Mouse (Mus musculus): ENCODE measurements at regions not wholly inside any gene's neighbourhood (a gene's known extent, or its start where the extent isn't known, plus 50 kb on each side); places are given as distances from the start of the nearest gene placed in this dataset.

GRCm38 (mm10) chr2:21044781-21045180 is 76.1 kb upstream of the Arhgap21 start:
- DNase-seq (ENCODE audit: low read depth in 1 of 2, low spot score in 2 of 2): no peak

GRCm38 (mm10) chr2:21044007-21044406 is 75.3 kb upstream of the Arhgap21 start:
- DNase-seq (ENCODE audit: low read depth in 1 of 2, low spot score in 2 of 2): no peak

DNA sequence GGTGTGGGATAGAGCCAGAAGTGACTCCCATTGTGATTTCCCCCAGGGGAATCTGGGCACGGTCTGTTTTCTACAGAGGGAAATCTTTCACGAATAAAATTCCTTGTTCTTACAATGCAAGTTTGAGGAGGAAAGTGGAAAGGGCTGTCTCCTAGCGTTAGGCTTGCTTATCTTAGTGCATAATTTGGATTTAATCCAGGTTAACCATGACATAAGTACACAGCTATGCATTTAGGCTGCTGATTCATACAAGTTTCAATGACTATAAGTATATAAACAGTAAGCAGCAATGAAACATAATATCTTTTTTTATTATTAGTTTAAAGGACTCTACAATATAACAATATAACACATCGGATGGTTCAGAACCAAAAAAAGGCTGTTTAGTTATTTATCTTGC is 74.6 kb upstream of the Arhgap21 start:
- no peak for DNase-seq (ENCODE audit: low read depth in 1 of 2, low spot score in 2 of 2)

GRCm38 (mm10) chr2:21037607-21038006 is 68.9 kb upstream of the Arhgap21 start:
- DNase-seq (ENCODE audit: low read depth in 1 of 2, low spot score in 2 of 2): no peak

DNA sequence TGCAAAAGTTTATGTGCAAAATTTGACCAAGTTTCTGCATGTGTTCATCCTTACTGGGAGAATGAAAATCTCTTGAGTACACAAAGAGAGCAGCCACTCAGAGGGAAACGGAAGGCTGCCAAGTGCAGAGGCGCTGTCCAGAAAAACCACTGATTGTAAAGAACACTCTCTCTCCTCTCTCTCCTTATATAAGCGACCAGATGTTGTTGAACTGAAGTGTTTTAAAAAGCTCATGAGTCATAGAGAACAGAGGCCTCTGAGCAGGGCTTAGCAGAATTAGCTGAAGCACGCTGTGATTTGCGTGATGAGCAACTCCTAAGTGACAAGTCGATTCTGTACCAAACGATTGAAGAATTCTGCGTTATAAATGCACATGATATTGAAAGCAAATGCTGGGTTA is 68.5 kb upstream of the Arhgap21 start:
- DNase-seq (ENCODE audit: low read depth in 1 of 2, low spot score in 2 of 2): no peak

DNA sequence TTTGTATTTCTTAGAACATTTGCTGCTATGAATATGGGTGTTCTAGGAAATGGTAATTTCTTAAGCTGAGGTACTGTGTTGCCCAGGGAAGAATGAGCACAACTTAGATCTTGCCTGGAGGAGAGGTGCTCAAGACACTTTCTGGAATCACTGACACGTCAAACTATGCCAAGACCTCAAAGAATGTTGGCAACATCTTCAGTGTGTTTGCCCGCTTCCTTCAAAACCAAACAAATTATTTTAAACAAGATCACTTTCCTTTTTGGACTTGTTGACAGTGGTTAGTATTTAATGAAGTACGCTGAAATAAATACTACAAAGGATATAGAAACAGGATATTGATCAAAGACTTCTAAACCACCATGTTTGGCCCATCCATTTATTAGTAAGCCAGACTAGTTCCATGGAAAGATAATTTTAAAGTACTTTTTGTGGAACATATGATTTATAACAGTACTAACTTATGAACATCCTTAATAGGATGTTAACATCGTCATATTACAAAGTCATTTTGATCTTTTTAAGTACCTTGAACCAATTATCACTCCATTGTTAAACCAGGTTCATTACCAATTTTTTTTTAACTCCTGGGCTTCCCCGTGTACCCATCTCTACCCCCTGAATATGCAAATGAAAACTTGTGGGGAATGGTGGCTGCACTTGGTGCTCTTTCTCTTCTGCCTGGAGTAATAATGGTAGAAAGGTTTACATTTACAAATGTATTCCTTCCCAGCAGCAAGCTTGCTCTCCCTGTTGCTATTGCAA is 67.4 kb upstream of the Arhgap21 start:
- no peak for DNase-seq (ENCODE audit: low read depth in 1 of 2, low spot score in 2 of 2)

- no peak for DNase-seq (ENCODE audit: low read depth in 1 of 2, low spot score in 2 of 2)
Measured at GRCm38 (mm10) chr2:21034651-21035050, 66.0 kb upstream of the Arhgap21 start.

DNA sequence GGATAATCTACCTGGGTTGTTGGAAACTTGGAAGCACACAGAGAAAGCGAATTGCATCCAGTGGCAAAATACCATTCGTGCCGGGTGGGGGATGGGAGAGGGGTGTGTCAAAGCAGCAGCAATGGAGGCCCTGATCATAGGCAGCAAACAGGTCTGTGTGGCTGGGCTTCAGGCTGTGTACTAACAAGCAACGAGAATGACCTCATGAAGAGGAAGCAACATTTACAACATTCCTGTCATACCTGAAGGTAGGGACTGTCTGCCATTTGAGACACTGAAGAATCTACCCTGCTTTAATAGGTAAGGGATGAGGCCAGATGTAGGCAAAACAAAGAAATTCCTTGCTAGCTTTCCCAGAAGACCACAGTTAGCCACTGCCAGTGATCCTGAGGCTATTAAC is 62.0 kb upstream of the Arhgap21 start:
- DNase-seq (ENCODE audit: low read depth in 1 of 2, low spot score in 2 of 2): no peak

GRCm38 (mm10) chr2:21029391-21030010 is 60.8 kb upstream of the Arhgap21 start:
- DNase-seq (ENCODE audit: low read depth in 1 of 2, low spot score in 2 of 2): no peak

DNA sequence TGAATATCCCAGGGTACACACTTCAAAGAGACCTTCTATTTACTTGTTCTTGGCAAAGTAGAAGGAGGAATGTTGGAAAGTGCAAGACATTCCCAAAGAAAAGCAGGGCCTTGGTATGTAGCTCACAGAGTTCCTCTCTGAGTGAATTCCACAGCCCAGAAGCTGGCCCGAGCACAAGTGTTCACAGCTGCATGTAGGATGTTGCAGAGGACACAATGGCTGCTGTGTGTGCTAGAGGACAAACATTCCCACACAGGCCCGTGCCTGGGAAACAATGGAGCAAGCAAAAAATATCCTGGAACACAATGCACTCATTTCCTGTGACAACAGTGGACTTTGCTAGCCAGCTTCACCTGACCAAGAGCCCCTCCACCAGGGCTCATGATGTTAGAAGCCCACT is 59.9 kb upstream of the Arhgap21 start:
- DNase-seq (ENCODE audit: low read depth in 1 of 2, low spot score in 2 of 2): no peak

DNA sequence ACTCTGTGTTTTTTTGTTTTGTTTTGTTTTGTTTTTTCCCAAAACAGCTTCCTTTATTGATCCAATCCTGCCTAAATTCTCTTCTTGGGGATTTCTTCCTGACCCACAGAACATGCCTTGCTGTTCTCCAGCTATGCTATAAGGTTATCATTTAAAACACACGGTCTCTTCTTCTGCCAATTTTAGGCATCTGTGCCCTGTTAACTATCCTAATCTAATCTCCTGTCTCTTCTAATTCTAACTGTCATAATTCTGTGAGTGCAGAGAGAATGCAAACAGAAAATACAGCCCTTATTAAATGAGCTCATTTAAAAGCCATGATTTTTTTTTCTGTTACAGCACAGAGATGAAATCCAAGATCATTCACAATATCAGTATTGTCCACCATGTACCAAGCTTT is 49.9 kb upstream of the Arhgap21 start:
- no peak for DNase-seq (ENCODE audit: low read depth in 1 of 2, low spot score in 2 of 2)
